Mouse (Mus musculus): ENCODE measurements around the gene Tmcc2. TPM values are rescaled to one million over a fixed set of nuclear protein-coding genes. Genes with fewer than 3 reads are reported as not detected.

Tmcc2 gene
- total RNA-seq, 2 experiments from 2014 or later: 4.9 to 5.3 TPM

- peak; percentile 44 for ATAC-seq (ENCODE audit: poor library complexity, severe bottlenecking)
Observed at GRCm38 (mm10) chr1:132317894-132318863, 72.9 kb downstream of the Tmcc2 start.

GRCm38 (mm10) chr1:132317413-132317812 lies 73.7 kb downstream of the Tmcc2 start:
- peak; percentile 20; the same call in 1 of the 2 replicates for ATAC-seq (ENCODE audit: poor library complexity, severe bottlenecking)

GRCm38 (mm10) chr1:132316625-132316994 lies 74.5 kb downstream of the Tmcc2 start:
- ATAC-seq (ENCODE audit: poor library complexity, severe bottlenecking): peak; percentile 10; the same call in 1 of the 2 replicates

GRCm38 (mm10) chr1:132315889-132316624 lies 75.0 kb downstream of the Tmcc2 start, which contains the start of gene Nuak2:
Gene Nuak2, plus strand, starts transcription at chr1:132316126.
- peak; percentile 68 for ATAC-seq (ENCODE audit: poor library complexity, severe bottlenecking)

GRCm38 (mm10) chr1:132312703-132313102 lies 78.4 kb downstream of the Tmcc2 start:
- peak; percentile 34 for ATAC-seq (ENCODE audit: poor library complexity, severe bottlenecking)

- ATAC-seq (ENCODE audit: poor library complexity, severe bottlenecking): no peak
Observed at GRCm38 (mm10) chr1:132312043-132312442, 79.0 kb downstream of the Tmcc2 start.

- peak; percentile 57 for ATAC-seq (ENCODE audit: poor library complexity, severe bottlenecking)
Observed at GRCm38 (mm10) chr1:132311174-132311859, 79.8 kb downstream of the Tmcc2 start.

GRCm38 (mm10) chr1:132310754-132311153 lies 80.3 kb downstream of the Tmcc2 start:
- ATAC-seq (ENCODE audit: poor library complexity, severe bottlenecking): no peak

- no peak for ATAC-seq (ENCODE audit: poor library complexity, severe bottlenecking)
Observed at GRCm38 (mm10) chr1:132308674-132309073, 82.4 kb downstream of the Tmcc2 start.

- no peak for ATAC-seq (ENCODE audit: poor library complexity, severe bottlenecking)
Observed at GRCm38 (mm10) chr1:132307962-132308361, 83.1 kb downstream of the Tmcc2 start.

GRCm38 (mm10) chr1:132306808-132307207 lies 84.3 kb downstream of the Tmcc2 start:
- ATAC-seq (ENCODE audit: poor library complexity, severe bottlenecking): no peak

Other genes with a start within 250 kb of the Tmcc2 start
- not detected in 2 replicates for gene Lemd1, start 199.8 kb downstream of the Tmcc2 start, total RNA-seq (2015)
- gene Lemd1, start 199.8 kb downstream of the Tmcc2 start, total RNA-seq (2017): not detected in 2 replicates
- gene AC124108.1, start 199.8 kb downstream of the Tmcc2 start, total RNA-seq (2015): not detected in 2 replicates
- gene AC124108.1, start 199.8 kb downstream of the Tmcc2 start, total RNA-seq (2017): not detected in 2 replicates
- not detected in 2 replicates for gene Gm10188, start 161.5 kb downstream of the Tmcc2 start, total RNA-seq (2015)
- gene Gm10188, start 161.5 kb downstream of the Tmcc2 start, total RNA-seq (2017): not detected in 2 replicates
- gene Klhdc8a, start 92.7 kb downstream of the Tmcc2 start, total RNA-seq (2015): not detected in 2 replicates
- gene Klhdc8a, start 92.7 kb downstream of the Tmcc2 start, total RNA-seq (2017): not detected in 2 replicates
- gene Nuak2, start 75.2 kb downstream of the Tmcc2 start, total RNA-seq (2015): 23.9 and 24.2 TPM in 2 replicates
- 14.3 and 16.7 TPM in 2 replicates for gene Nuak2, start 75.2 kb downstream of the Tmcc2 start, total RNA-seq (2017)
- gene Dstyk, start 26.3 kb upstream of the Tmcc2 start, total RNA-seq (2015): 17.2 and 19.5 TPM in 2 replicates
- 24.8 and 36.6 TPM in 2 replicates for gene Dstyk, start 26.3 kb upstream of the Tmcc2 start, total RNA-seq (2017)
- 47.9 and 53.9 TPM in 2 replicates for gene Rbbp5, start 86.1 kb upstream of the Tmcc2 start, total RNA-seq (2015)
- gene Rbbp5, start 86.1 kb upstream of the Tmcc2 start, total RNA-seq (2017): 63.0 and 72.4 TPM in 2 replicates
- gene Tmem81, start 114.9 kb upstream of the Tmcc2 start, total RNA-seq (2015): 4.9 and 5.4 TPM in 2 replicates
- 4.8 and 5.9 TPM in 2 replicates for gene Tmem81, start 114.9 kb upstream of the Tmcc2 start, total RNA-seq (2017)
- gene Cntn2, start 152.0 kb upstream of the Tmcc2 start, total RNA-seq (2015): not detected in 2 replicates
- not detected in 2 replicates for gene Cntn2, start 152.0 kb upstream of the Tmcc2 start, total RNA-seq (2017)

Data from megakaryocyte, adult 5-6 weeks (primary cell).